Mouse (Mus musculus) bone marrow macrophage, adult 2 months (primary cell): ENCODE measurements around the gene Tom1.

Experiments used
- CTCF ChIP-seq: IDR thresholded peaks from 2 replicates; pipeline ENCODE4 v1.5.1; 2012; ENCODE audit warnings: low read depth, mild to moderate bottlenecking, low read length, moderate library complexity
- POLR2A ChIP-seq: IDR thresholded peaks from 2 replicates; pipeline ENCODE4 v1.6.1; 2012; ENCODE audit warnings: mild to moderate bottlenecking, low read depth, low read length, borderline replicate concordance

DNA sequence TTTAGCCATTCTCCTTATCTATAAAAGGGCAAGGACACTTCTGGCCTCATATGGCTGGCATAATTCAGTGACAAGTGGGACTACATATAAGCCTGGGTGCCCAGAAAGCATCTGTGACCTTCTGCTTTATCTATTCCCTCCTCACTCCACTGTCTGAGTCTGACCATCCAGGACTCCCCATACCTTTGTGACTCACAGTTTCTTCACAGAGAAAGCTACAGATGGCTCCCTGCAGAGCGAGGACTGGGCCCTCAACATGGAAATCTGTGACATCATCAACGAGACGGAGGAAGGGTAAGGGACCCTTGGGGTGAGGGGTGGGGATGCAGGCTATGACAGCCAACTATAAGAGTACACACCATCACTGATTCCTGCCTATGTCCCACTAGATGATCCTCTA lies 14.3 kb downstream of the Tom1 start:
- TF ChIP-seq CTCF: no peak
- TF ChIP-seq POLR2A: no peak
